Mouse (Mus musculus): ENCODE results near the gene BC005624. TPM values are rescaled to one million over a fixed set of nuclear protein-coding genes. Genes with fewer than 3 reads are reported as not detected.
A peak's percentile ranks its signal among the peaks of the same experiment; 100 is the strongest.

BC005624 gene
- total RNA-seq (2014; fragmentation: Nextera tagmentation) (28.6 and 37.8 TPM in 2 replicates), total RNA-seq (2017) (69.3 and 82.1 TPM in 2 replicates), polyA plus RNA-seq (2012) (17.6 and 30.9 TPM in 2 replicates)

DNA sequence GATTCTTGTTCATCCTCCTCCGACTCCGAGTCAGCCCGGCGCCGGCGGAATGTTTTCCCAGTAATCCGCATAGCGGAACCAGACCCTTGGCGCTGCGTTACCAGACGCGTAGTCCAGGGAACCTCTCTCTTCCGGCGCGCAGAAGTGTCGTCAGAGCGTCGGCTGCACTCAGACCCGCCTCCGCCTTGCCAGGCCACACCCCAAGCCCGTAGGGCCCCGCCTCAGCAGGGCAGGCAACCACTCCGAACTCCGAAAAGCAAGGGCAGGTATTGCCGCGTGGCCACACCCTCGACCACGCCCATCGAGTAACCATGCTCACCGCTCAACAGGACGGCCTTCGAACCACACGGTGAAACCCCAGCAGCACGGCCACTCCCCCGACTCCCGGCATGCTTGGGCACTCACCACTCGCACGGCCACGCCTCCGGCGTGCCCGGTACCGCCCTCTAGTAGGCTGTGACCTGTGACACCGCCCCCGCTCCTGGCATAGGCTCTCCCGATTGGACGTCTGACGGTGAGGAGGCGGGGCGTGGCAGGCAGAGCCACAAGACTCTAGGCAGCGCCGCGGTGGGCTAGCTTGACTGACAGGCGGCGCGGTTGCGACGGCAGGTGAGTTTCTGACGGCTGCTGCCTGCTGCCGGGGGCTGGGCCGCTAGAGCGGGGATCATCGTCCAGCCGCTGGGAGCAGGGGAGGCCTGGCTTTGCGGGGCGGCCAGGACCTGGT lies at the start of gene BC005624, which contains the start of gene Usp20:
Gene BC005624 (minus strand): TSS at position 412 of the 724 bp plus-strand sequence.
Gene Usp20 (plus strand): TSS at position 490 of the 724 bp plus-strand sequence.
- H3K36me3 ChIP-seq (replicated peaks), result peaks cover 53% of the 10 kb centered on the region
- peak; percentile 95 for DNase-seq (ENCODE audit: low spot score)
- H3K4me1 ChIP-seq (ENCODE audit: insufficient read depth, low read depth, low read length), result peaks cover 50% of the 10 kb centered on the region
- no peaks in the 10 kb centered on the region for H3K9me3 ChIP-seq (replicated peaks)
- peak within 1 kb of the TSS; percentile 87 for H3K4me3 ChIP-seq (ENCODE audit: low read depth, low read length)
- ATAC-seq (ENCODE audit: extremely low read depth, insufficient number of reproducible peaks, low FRiP score, poor library complexity, severe bottlenecking), result peak; percentile 95
- TF ChIP-seq CTCF (IDR thresholded peaks at IDR 0.05; ENCODE audit: low read depth, low read length), result no peak
- no peaks in the 10 kb centered on the region for H3K27me3 ChIP-seq (ENCODE audit: insufficient read depth, low read length)

DNA sequence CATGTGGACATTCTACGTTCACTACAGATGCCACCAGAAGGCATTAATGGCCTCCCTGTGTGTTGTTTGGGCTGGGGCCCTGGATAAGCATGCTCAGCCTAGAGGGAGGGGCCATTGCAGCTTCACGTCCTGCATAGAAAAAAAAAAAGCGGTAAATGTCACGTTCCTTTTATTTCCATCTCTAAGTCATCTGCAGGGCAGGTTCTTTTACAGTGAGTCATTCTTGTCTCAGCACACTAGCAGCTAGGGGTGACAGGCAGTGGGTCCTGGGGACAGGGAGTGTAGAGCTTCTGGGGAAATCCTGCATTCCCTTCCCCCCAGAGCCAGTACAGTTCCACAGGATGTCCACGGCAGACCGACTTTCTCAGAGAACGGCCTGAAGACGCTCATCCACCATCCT lies 44.6 kb upstream of the BC005624 start:
- no peak for DNase-seq (ENCODE audit: low spot score)
- Histone ChIP-seq H3K27me3 (ENCODE audit: insufficient read depth, low read length) (no peaks in the 10 kb centered on the region), H3K36me3 (replicated peaks) (peaks cover 66% of the 10 kb centered on the region), H3K9me3 (replicated peaks) (no peaks in the 10 kb centered on the region), H3K4me3 (ENCODE audit: low read depth, low read length) (no peak overlapping the region), H3K4me1 (ENCODE audit: insufficient read depth, low read depth, low read length) (peaks cover 9% of the 10 kb centered on the region)
- no peak for TF ChIP-seq GATA1 (IDR thresholded peaks at IDR 0.05; ENCODE audit: borderline replicate concordance, low read length)
- no peak for TF ChIP-seq TAL1 (conservative IDR thresholded peaks at IDR 0.05; ENCODE audit: low read depth, low read length)
- TF ChIP-seq GATA2 (IDR thresholded peaks at IDR 0.05; ENCODE audit: borderline replicate concordance, low read depth, low read length), result no peak
- no peak for TF ChIP-seq CTCF (IDR thresholded peaks at IDR 0.05; ENCODE audit: low read depth, low read length)
- ATAC-seq (ENCODE audit: extremely low read depth, insufficient number of reproducible peaks, low FRiP score, poor library complexity, severe bottlenecking), result no peak

DNA sequence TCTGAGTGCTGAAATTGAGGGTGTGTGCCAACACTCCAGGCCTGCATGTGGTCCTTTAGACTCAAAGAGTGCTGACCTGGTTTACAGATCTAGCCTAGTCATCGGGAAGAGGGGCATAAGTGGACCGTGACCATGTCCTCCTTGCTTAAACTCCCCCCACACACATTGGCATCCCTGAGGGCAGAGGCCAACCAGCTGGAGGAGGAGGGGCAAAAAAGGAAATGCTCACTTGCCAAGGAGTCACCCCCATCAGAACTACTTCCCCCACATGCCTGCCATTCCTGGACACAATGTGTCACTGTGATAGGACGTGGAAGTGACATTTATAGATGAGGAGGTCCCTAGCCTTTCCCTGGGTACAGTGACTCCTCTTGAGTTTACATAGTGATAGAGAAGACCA lies 43.5 kb upstream of the BC005624 start:
- no peaks in the 10 kb centered on the region for H3K9me3 ChIP-seq (replicated peaks)
- peaks cover 66% of the 10 kb centered on the region for H3K36me3 ChIP-seq (replicated peaks)
- no peak overlapping the region for H3K4me3 ChIP-seq (ENCODE audit: low read depth, low read length)
- H3K27me3 ChIP-seq (ENCODE audit: insufficient read depth, low read length), result no peaks in the 10 kb centered on the region
- TF ChIP-seq TAL1 (conservative IDR thresholded peaks at IDR 0.05; ENCODE audit: low read depth, low read length), result no peak
- no peak for TF ChIP-seq GATA1 (IDR thresholded peaks at IDR 0.05; ENCODE audit: borderline replicate concordance, low read length)
- no peak for TF ChIP-seq POLR2AphosphoS5 (IDR thresholded peaks at IDR 0.05; ENCODE audit: insufficient replicate concordance, low read depth, low read length)
- no peak for TF ChIP-seq CTCF (IDR thresholded peaks at IDR 0.05; ENCODE audit: low read depth, low read length)
- no peak for TF ChIP-seq GATA2 (IDR thresholded peaks at IDR 0.05; ENCODE audit: borderline replicate concordance, low read depth, low read length)
- DNase-seq (ENCODE audit: low spot score), result no peak
- ATAC-seq (ENCODE audit: extremely low read depth, insufficient number of reproducible peaks, low FRiP score, poor library complexity, severe bottlenecking), result no peak
- peaks cover 5% of the 10 kb centered on the region for H3K4me1 ChIP-seq (ENCODE audit: insufficient read depth, low read depth, low read length)

DNA sequence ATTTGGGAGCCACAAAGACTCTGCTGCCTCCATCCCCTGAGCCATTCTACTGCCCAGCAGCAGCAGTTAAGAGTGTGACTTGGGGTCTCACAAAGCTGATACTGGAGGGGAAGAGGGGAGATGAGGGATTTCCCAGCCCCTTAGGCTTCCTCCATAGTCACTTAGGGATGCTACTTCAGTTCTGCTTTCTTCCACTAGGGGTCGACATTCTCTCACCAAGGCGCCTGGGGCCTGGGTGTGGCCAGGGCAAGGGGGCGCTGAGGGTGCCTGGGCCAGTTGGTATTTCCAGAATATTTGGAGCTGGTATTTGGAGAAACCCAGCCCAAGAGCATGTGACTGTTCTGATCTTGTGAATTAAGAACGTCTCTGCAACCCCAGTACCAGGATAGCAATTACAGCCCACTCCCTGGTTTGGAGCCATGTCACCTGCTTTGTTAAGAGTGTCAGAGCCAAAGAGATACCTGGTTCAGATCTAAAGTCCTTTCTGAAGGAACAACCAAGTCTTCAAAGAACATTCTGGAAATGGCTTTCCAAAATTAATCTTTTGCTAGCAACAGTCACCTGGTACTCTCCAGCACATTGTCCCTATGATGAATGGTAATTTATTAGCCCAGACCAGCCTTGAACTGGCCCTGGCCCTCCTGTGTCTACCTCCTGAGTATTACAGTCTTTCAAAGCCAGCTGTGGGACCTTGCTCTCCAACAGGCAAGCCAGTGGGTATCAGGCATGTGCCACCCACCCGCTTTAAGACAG lies 42.8 kb upstream of the BC005624 start:
- no peaks in the 10 kb centered on the region for H3K9me3 ChIP-seq (replicated peaks)
- DNase-seq (ENCODE audit: low spot score) (peak; percentile 77), ATAC-seq (ENCODE audit: extremely low read depth, insufficient number of reproducible peaks, low FRiP score, poor library complexity, severe bottlenecking) (no peak)
- H3K4me3 ChIP-seq (ENCODE audit: low read depth, low read length), result no peak overlapping the region
- TF ChIP-seq CTCF (IDR thresholded peaks at IDR 0.05; ENCODE audit: low read depth, low read length), result peak; percentile 97
- no peak for TF ChIP-seq TAL1 (conservative IDR thresholded peaks at IDR 0.05; ENCODE audit: low read depth, low read length)
- no peak for TF ChIP-seq GATA2 (IDR thresholded peaks at IDR 0.05; ENCODE audit: borderline replicate concordance, low read depth, low read length)
- H3K27me3 ChIP-seq (ENCODE audit: insufficient read depth, low read length), result no peaks in the 10 kb centered on the region
- peaks cover 5% of the 10 kb centered on the region for H3K4me1 ChIP-seq (ENCODE audit: insufficient read depth, low read depth, low read length)
- peaks cover 66% of the 10 kb centered on the region for H3K36me3 ChIP-seq (replicated peaks)

DNA sequence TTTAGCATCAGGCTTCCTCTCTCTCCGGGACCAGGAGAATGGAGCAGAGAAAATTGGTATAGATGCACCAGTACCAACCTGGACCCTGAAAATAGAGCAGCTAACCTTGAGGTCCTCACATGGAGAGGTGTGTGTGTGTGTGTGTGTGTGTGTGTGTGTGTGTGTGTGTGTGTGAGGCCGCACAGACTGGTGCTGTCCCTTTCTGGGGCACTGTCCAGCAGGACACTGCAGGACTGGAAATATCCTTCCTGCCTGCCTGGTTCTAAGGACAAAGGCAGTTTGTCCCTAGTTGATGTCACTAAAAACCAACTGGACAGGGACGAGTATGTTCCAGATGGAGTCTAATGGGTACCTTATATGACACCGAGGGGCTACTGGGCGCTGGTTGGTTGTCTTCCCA lies 41.9 kb upstream of the BC005624 start:
- H3K27me3 ChIP-seq (ENCODE audit: insufficient read depth, low read length), result no peaks in the 10 kb centered on the region
- H3K4me1 ChIP-seq (ENCODE audit: insufficient read depth, low read depth, low read length), result peaks cover 5% of the 10 kb centered on the region
- peaks cover 68% of the 10 kb centered on the region for H3K36me3 ChIP-seq (replicated peaks)
- no peak overlapping the region for H3K4me3 ChIP-seq (ENCODE audit: low read depth, low read length)
- ATAC-seq (ENCODE audit: extremely low read depth, insufficient number of reproducible peaks, low FRiP score, poor library complexity, severe bottlenecking) (no peak), DNase-seq (ENCODE audit: low spot score) (no peak)
- no peaks in the 10 kb centered on the region for H3K9me3 ChIP-seq (replicated peaks)
- TF ChIP-seq TAL1 (conservative IDR thresholded peaks at IDR 0.05; ENCODE audit: low read depth, low read length) (no peak), CTCF (IDR thresholded peaks at IDR 0.05; ENCODE audit: low read depth, low read length) (no peak), GATA2 (IDR thresholded peaks at IDR 0.05; ENCODE audit: borderline replicate concordance, low read depth, low read length) (no peak), POLR2AphosphoS5 (IDR thresholded peaks at IDR 0.05; ENCODE audit: insufficient replicate concordance, low read depth, low read length) (no peak), GATA1 (IDR thresholded peaks at IDR 0.05; ENCODE audit: borderline replicate concordance, low read length) (no peak)

DNA sequence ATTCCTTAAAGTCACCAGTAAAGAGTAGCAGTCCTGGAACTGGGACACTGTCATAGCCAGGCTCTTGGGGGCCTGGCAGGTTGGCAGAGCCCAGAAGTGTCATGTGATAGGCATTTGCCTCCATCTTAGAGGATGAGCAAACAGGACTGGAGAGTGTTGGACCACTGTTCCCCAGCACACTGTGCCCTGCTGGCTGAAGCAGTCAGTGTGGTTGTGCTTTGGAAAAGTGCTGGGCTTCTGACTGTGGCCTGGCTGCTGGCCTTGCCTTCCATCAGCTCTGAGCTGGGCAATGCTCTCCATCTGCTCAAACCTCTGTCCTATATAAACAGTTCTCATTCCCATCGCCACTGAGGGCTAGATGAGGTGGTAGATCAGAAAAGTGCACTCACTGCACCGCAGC lies 38.2 kb upstream of the BC005624 start:
- Histone ChIP-seq H3K4me1 (ENCODE audit: insufficient read depth, low read depth, low read length) (peaks cover 1% of the 10 kb centered on the region), H3K4me3 (ENCODE audit: low read depth, low read length) (no peak overlapping the region), H3K27me3 (ENCODE audit: insufficient read depth, low read length) (no peaks in the 10 kb centered on the region), H3K36me3 (replicated peaks) (peaks cover 72% of the 10 kb centered on the region), H3K9me3 (replicated peaks) (no peaks in the 10 kb centered on the region)
- ATAC-seq (ENCODE audit: extremely low read depth, insufficient number of reproducible peaks, low FRiP score, poor library complexity, severe bottlenecking), result no peak
- no peak for DNase-seq (ENCODE audit: low spot score)
- no peak for TF ChIP-seq TAL1 (conservative IDR thresholded peaks at IDR 0.05; ENCODE audit: low read depth, low read length)
- no peak for TF ChIP-seq GATA1 (IDR thresholded peaks at IDR 0.05; ENCODE audit: borderline replicate concordance, low read length)
- no peak for TF ChIP-seq GATA2 (IDR thresholded peaks at IDR 0.05; ENCODE audit: borderline replicate concordance, low read depth, low read length)
- no peak for TF ChIP-seq POLR2AphosphoS5 (IDR thresholded peaks at IDR 0.05; ENCODE audit: insufficient replicate concordance, low read depth, low read length)
- TF ChIP-seq CTCF (IDR thresholded peaks at IDR 0.05; ENCODE audit: low read depth, low read length), result no peak

Measured in G1E (cell line).